Mouse (Mus musculus) neural tube, embryonic 11.5 days (tissue): ENCODE results near the gene Sh3d21. TPM values are rescaled to one million over a fixed set of nuclear protein-coding genes. Genes with fewer than 3 reads are reported as not detected.

Experiments used
- ATAC-seq: fragments of 200-750 bp; cut with Nextera tagmentation; 2 replicates; pipeline ENCODE4 v1.8.0; 2017; ENCODE audit warnings: moderate number of reproducible peaks, mild to moderate bottlenecking, moderate TSS enrichment, moderate library complexity; ENCODE audit not compliant: insufficient read depth, low FRiP score, low TSS enrichment
- DNase-seq: peaks from one replicate; pipeline ENCODE4 v3.0.0-alpha.2; 2015; ENCODE audit warnings: low spot score
- H3K27ac ChIP-seq: fragments of 300-500 bp; sonication (generic); 2 replicates; pipeline ENCODE4 v1.5.1; 2014; ENCODE audit warnings: low read depth, mild to moderate bottlenecking, low read length
- H3K27me3 ChIP-seq: fragments of 300-500 bp; sonication (generic); 2 replicates; pipeline ENCODE4 v1.6.1; 2014; ENCODE audit warnings: mild to moderate bottlenecking, low read length, mixed read lengths; ENCODE audit not compliant: control insufficient read depth, insufficient read depth
- H3K36me3 ChIP-seq: fragments of 300-500 bp; sonication (generic); 2 replicates; pipeline ENCODE4 v1.6.1; 2014; ENCODE audit warnings: mild to moderate bottlenecking, low read length, moderate library complexity, mixed read lengths; ENCODE audit not compliant: control insufficient read depth, insufficient read depth
- H3K4me1 ChIP-seq: fragments of 300-500 bp; sonication (generic); 2 replicates; pipeline ENCODE4 v1.6.1; 2014; ENCODE audit warnings: low read length, mixed read lengths; ENCODE audit not compliant: control insufficient read depth, insufficient read depth
- H3K4me2 ChIP-seq: fragments of 300-500 bp; sonication (generic); 2 replicates; pipeline ENCODE4 v1.6.1; 2014; ENCODE audit warnings: low read depth, mild to moderate bottlenecking, moderate library complexity
- H3K4me3 ChIP-seq: fragments of 300-500 bp; sonication (generic); 2 replicates; pipeline ENCODE4 v1.5.1; 2014; ENCODE audit warnings: low read depth, low read length
- H3K9ac ChIP-seq: fragments of 300-500 bp; sonication (generic); 2 replicates; pipeline ENCODE4 v1.6.1; 2014; ENCODE audit warnings: mild to moderate bottlenecking, low read length
- H3K9me3 ChIP-seq: fragments of 300-500 bp; sonication (generic); 2 replicates; pipeline ENCODE4 v1.6.1; 2016; ENCODE audit warnings: low read length; ENCODE audit not compliant: control insufficient read depth
- WGBS: fragments of 180-500 bp; shearing (Covaris S2); extraction: QIAGEN DNeasy Blood & Tissue Kit; methylation state at CpG from one replicate; pipeline ENCODE4 v1.1.7; 2014; 5-methylcytosine and 5-hydroxymethylcytosine counted together
- polyA plus RNA-seq: library from polyadenylated mRNA; unstranded; fragments of >200 nt; fragmentation: Nextera tagmentation; extraction: Ambion mirVana; gene quantifications from 2 replicates; pipeline ENCODE4 v1.2.1, GENCODE M21; 2014

Gene Sh3d21
- polyA plus RNA-seq, 1 experiment from 2014 or later = 2.6 TPM

GRCm38 (mm10) chr4:126161986-126162385 is 1.3 kb downstream of the Sh3d21 start:
- 76% methylated on average over 9 of the region's 9 CpGs for WGBS
- Histone ChIP-seq H3K27ac (no peak overlapping the region), H3K9me3 (no peaks in the 10 kb centered on the region), H3K4me1 (peaks cover 11% of the 10 kb centered on the region; the same call in 1 of the 2 replicates), H3K4me2 (peak overlapping the region; percentile 95), H3K36me3 (peaks cover 8% of the 10 kb centered on the region), H3K9ac (peak overlapping the region; percentile 72; the same call in 1 of the 2 replicates), H3K4me3 (no peak overlapping the region), H3K27me3 (no peaks in the 10 kb centered on the region)
- DNase-seq (no peak), ATAC-seq (peak; percentile 7; the same call in 1 of the 2 replicates)

GRCm38 (mm10) chr4:126161456-126161855 is 1.8 kb downstream of the Sh3d21 start:
- H3K9ac ChIP-seq = no peak overlapping the region
- 89% methylated on average over 6 of the region's 6 CpGs for WGBS
- no peak for ATAC-seq

DNA sequence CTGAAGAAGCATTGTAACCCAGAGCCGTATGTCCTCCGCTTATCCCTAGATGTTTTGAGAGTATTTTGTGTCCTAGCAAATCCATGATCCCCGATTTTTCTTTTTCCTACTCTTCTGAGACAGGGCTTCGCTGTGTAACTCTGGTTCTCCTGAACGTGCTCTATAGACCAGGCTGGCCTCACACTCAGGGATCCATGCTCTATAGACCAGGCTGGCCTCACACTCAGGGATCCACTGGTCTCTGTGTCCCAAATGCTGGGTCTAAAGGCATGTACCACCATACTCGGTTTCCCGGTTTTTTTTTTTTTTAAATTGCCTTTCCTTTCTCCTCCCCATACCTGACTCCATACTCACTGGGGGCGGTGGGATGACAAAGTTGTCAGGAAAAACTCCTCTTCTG is 2.3 kb downstream of the Sh3d21 start:
- Histone ChIP-seq H3K4me1 (peaks cover 11% of the 10 kb centered on the region; the same call in 1 of the 2 replicates), H3K27ac (no peak overlapping the region), H3K9ac (no peak overlapping the region), H3K4me3 (no peak overlapping the region), H3K27me3 (no peaks in the 10 kb centered on the region), H3K36me3 (no peaks in the 10 kb centered on the region; the same call in 1 of the 2 replicates), H3K9me3 (no peaks in the 10 kb centered on the region), H3K4me2 (no peak overlapping the region)
- no peak for DNase-seq
- 83% methylated on average over 8 of the region's 8 CpGs for WGBS
- no peak for ATAC-seq

More at GRCm38 (mm10) chr4:126161456-126161855, 1.8 kb downstream of the Sh3d21 start:
- H3K36me3 ChIP-seq = peaks cover 4% of the 10 kb centered on the region; the same call in 1 of the 2 replicates
- H3K4me1 ChIP-seq = peaks cover 11% of the 10 kb centered on the region; the same call in 1 of the 2 replicates
- no peak overlapping the region for H3K4me3 ChIP-seq
- no peak overlapping the region for H3K27ac ChIP-seq
- no peaks in the 10 kb centered on the region for H3K27me3 ChIP-seq
- peak; percentile 9 for DNase-seq
- H3K9me3 ChIP-seq = no peaks in the 10 kb centered on the region
- H3K4me2 ChIP-seq = no peak overlapping the region

DNA sequence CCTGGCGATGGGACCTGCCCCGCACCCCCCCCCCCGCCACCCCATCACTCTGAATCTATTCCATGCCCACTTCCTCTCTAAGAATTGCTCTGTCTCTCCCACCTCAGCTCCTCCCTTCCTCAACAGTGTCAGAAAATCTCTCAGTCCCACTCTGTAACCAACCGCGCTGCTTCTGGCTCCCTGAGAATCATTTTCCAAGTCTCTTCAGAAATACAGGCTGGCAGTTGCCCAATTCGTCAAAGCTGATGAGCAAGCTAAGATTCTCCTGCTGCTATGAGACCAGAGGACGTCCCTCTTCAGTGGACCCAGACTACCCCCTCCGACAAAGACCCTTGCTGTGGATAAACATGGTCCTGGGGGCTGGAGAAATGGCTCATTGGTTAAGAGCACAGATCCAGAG is 3.8 kb downstream of the Sh3d21 start:
- WGBS = 77% methylated on average over 8 of the region's 8 CpGs
- DNase-seq (no peak), ATAC-seq (no peak)
- Histone ChIP-seq H3K4me3 (no peak overlapping the region), H3K9ac (no peak overlapping the region), H3K4me1 (peaks cover 11% of the 10 kb centered on the region; the same call in 1 of the 2 replicates), H3K9me3 (no peaks in the 10 kb centered on the region), H3K4me2 (no peak overlapping the region), H3K27ac (no peak overlapping the region), H3K27me3 (no peaks in the 10 kb centered on the region), H3K36me3 (no peaks in the 10 kb centered on the region)

DNA sequence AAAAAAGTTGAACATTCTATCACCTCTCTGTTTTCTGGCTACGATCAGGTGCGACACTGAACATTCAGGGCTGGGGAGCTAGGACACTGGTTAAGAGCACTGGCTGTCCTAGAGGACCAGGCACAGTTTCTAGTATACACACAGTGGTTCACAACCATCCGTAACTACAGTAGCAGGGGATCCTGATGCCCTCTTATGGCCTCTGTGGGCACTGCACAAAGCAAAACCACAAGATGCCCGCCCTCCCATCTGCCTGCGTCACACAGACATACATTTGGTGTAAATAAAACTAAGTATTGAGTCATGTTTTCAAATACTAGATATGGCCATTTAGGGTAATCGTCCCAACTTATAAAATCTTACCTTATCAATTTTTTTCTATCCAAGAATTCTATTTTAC is 5.7 kb downstream of the Sh3d21 start:
- no peak overlapping the region for H3K27ac ChIP-seq
- ATAC-seq (no peak), DNase-seq (no peak)
- no peaks in the 10 kb centered on the region for H3K27me3 ChIP-seq
- no peaks in the 10 kb centered on the region for H3K9me3 ChIP-seq
- 91% methylated on average over 6 of the region's 6 CpGs for WGBS
- H3K9ac ChIP-seq = no peak overlapping the region
- H3K4me2 ChIP-seq = no peak overlapping the region
- H3K4me3 ChIP-seq = no peak overlapping the region
- no peaks in the 10 kb centered on the region for H3K36me3 ChIP-seq
- no peaks in the 10 kb centered on the region; the same call in 1 of the 2 replicates for H3K4me1 ChIP-seq

DNA sequence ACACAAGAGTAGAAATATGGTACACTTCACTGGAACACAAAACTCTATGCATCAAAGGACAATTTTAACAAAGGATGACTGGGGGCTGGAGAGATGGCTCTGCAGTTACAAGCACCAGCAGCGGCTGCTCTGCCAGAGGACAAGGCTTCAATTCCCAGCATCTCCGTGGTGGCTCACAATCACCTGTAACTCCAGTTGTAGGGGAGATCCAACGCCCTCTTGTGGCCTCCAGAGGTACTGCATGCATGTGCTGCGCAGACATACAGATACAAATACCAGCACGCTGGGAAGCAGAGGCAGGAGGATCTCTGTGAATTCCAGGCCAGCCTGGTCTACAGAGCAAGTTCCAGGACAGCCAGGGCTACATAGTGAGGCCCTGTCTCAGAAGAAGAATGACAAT is 6.7 kb downstream of the Sh3d21 start:
- no peak for DNase-seq
- no peak overlapping the region for H3K9ac ChIP-seq
- WGBS = 55% methylated on average over 5 of the region's 5 CpGs

GRCm38 (mm10) chr4:126155869-126156268 is 7.4 kb downstream of the Sh3d21 start:
- Histone ChIP-seq H3K9ac (no peak overlapping the region), H3K4me1 (no peaks in the 10 kb centered on the region), H3K27me3 (no peaks in the 10 kb centered on the region), H3K36me3 (no peaks in the 10 kb centered on the region), H3K9me3 (no peaks in the 10 kb centered on the region), H3K4me3 (no peak overlapping the region), H3K27ac (peak overlapping the region; percentile 29; the same call in 1 of the 2 replicates), H3K4me2 (no peak overlapping the region)
- 56% methylated on average over 2 of the region's 2 CpGs for WGBS
- no peak for DNase-seq
- no peak for ATAC-seq

More for the DNA sequence above, 6.7 kb downstream of the Sh3d21 start:
- Histone ChIP-seq H3K36me3 (no peaks in the 10 kb centered on the region), H3K4me3 (no peak overlapping the region), H3K4me1 (no peaks in the 10 kb centered on the region), H3K4me2 (no peak overlapping the region), H3K27me3 (no peaks in the 10 kb centered on the region), H3K9me3 (no peaks in the 10 kb centered on the region), H3K27ac (no peak overlapping the region)
- ATAC-seq = no peak

GRCm38 (mm10) chr4:126155183-126155582 is 8.1 kb downstream of the Sh3d21 start:
- H3K27ac ChIP-seq = peak overlapping the region; percentile 29; the same call in 1 of the 2 replicates
- H3K9ac ChIP-seq = no peak overlapping the region
- no peaks in the 10 kb centered on the region for H3K36me3 ChIP-seq
- H3K4me3 ChIP-seq = no peak overlapping the region
- no peaks in the 10 kb centered on the region for H3K27me3 ChIP-seq
- 63% methylated on average over 4 of the region's 4 CpGs for WGBS
- ATAC-seq (no peak), DNase-seq (no peak)
- H3K4me2 ChIP-seq = no peak overlapping the region
- H3K9me3 ChIP-seq = no peaks in the 10 kb centered on the region
- H3K4me1 ChIP-seq = no peaks in the 10 kb centered on the region

DNA sequence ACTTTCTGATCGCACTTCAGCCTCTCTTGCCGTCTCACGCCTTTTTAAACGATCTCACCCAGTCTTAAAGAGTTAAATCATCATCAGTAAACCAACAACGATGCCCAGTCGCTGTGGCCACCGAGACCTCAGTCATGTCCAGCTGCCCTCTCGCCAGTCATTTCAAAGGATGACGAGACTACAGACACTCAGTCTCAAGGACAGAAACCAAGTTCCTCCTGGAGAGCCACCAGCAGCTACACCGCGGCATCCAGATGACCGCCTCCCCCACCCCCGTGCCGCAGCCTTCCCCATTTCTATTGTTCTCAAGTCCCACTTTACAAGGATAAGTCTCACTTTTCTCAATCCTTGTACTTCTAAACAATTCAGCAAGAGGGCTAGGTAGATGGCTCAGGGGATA is 10.4 kb downstream of the Sh3d21 start:
- Histone ChIP-seq H3K9me3 (no peaks in the 10 kb centered on the region), H3K9ac (no peak overlapping the region), H3K4me1 (peaks cover 10% of the 10 kb centered on the region), H3K27me3 (peaks cover 19% of the 10 kb centered on the region), H3K4me2 (no peak overlapping the region), H3K27ac (no peak overlapping the region), H3K4me3 (no peak overlapping the region), H3K36me3 (no peaks in the 10 kb centered on the region)
- ATAC-seq = no peak
- 59% methylated on average over 14 of the region's 14 CpGs for WGBS
- no peak for DNase-seq
